In the genomic region with DNA sequence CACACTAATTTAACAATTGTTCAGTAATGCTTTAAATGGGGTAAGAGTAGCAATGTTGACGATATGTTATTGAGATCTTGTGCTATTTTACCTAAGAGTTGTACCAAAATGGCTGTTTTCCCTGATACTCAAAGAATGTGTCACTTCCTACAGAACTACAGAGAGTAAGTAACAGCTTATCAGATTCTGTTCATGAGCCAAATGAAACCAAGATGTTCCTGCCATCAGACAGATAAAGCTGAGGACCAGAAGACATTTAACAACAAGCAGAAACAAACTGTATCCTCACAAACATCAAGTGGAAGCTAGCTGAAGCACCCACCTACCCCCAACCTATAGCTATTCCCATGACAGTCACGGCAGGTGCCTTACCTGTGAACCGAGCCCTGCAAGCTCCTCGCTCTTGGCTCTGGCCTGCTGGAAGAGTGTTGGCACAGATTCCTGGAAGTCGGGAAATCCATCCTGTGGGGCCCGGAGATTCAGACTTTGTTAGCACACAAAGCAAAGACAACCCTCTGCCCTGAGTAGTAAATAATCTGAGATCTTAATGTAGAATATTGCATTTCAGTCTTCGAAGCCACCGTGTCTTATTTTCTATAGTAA, we compare ENCODE assay signal across 14 mouse cellular contexts.
"Had no signal": no experiment of that assay in that cellular context is flagged by ENCODE, and none has a peak within 500 bp of the region (broad histone marks: within the 10 kb centered on the region; RNA-seq: fewer than 3 reads in every experiment).

No protein-coding gene starts in this region.

- H3K27ac ChIP-seq: kidney, postnatal 0 days; limb, embryonic 15.5 days; midbrain, embryonic 15.5 days; neural tube, embryonic 12.5 days had no signal

- H3K9ac ChIP-seq: limb, embryonic 15.5 days; lung, embryonic 14.5 days; midbrain, embryonic 15.5 days; neural tube, embryonic 12.5 days had no signal

- DNase-seq: kidney, adult 11 months; kidney, adult 9 months; kidney, postnatal 36 days; lung, embryonic 14.5 days; lung, postnatal 10 days; lung, postnatal 4 days; right cerebral cortex, postnatal 4 days; spleen, adult 18-20 months; thymus, adult 2 months; thymus, postnatal 25 days had no signal

- H3K36me3 ChIP-seq: midbrain, embryonic 15.5 days; neural tube, embryonic 12.5 days had no signal

- ATAC-seq: midbrain, embryonic 15.5 days had no signal

- H3K4me3 ChIP-seq: limb, embryonic 15.5 days; midbrain, embryonic 15.5 days; neural tube, embryonic 12.5 days had no signal

- H3K4me1 ChIP-seq: limb, embryonic 15.5 days; midbrain, embryonic 15.5 days had no signal

- H3K27me3 ChIP-seq: limb, embryonic 15.5 days; midbrain, embryonic 15.5 days; neural tube, embryonic 12.5 days had no signal

- H3K9me3 ChIP-seq: limb, embryonic 15.5 days; midbrain, embryonic 15.5 days; neural tube, embryonic 12.5 days had no signal
